ENCODE assay signal across 8 mouse cellular contexts in the genomic region with DNA sequence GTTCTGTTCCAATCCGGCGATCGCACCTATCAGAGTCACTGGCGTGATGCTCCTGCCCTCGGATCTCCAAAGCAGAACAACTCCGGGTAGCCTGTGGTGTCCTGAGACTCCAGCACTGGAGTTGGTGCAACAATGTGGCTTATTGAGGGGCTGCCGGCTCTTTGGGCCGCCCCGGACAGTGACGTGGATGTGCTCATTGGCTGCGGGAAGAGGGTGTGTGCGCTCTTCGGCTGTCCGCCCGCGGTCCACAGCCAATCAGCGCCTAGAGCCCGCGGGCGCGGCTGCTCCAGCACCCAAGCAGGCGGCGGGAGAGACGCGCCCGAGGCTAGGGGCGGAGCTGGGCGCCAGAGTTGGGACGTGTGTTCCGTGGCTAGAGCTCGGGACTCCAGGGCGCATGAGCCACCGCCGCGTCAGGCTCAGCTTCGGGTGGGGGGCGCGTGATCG. TPM values are rescaled to one million over a fixed set of nuclear protein-coding genes. Genes with fewer than 3 reads are reported as not detected.
DNase-seq lines count a peak whose midpoint lies in the region; ATAC-seq lines count a peak whose summit lies in the region.

A gene (minus strand): TSS at position 134 of the 444 bp plus-strand sequence.

- under 1% methylated on average over 39 of the region's 39 CpGs for WGBS in intestine, embryonic 15.5 days

- DNase-seq in adrenal gland, adult 2 months = peak; percentile 95
- peak; percentile 89 for DNase-seq in embryo, embryonic 11.5 days (ENCODE audit: low read depth, low spot score)
- peak; percentile 80 to 89 for DNase-seq in gastrocnemius, postnatal 36 days
- DNase-seq in left cerebral cortex, postnatal 14 days (ENCODE audit: low spot score in 2 of 2) = peak; percentile 82 to 84
- DNase-seq in right cerebral cortex, postnatal 14 days = peak; percentile 77
- peak; percentile 82 for DNase-seq in urinary bladder, postnatal 25 days (ENCODE audit: low spot score)

- no peaks in the 10 kb centered on the region for H3K36me3 ChIP-seq in intestine, embryonic 15.5 days

- peak within 1 kb of the TSS; percentile 93 for H3K4me2 ChIP-seq in intestine, embryonic 15.5 days (replicated peaks)

- H3K4me3 ChIP-seq in intestine, embryonic 15.5 days (replicated peaks) = peak within 1 kb of the TSS; percentile 59

- peak within 1 kb of the TSS; percentile 83 for H3K27ac ChIP-seq in intestine, embryonic 15.5 days

- H3K27me3 ChIP-seq in intestine, embryonic 15.5 days (replicated peaks) = no peaks in the 10 kb centered on the region

- peak; percentile 97 for ATAC-seq in intestine, embryonic 15.5 days
- peak; percentile 96 for ATAC-seq in megakaryocyte-erythroid progenitor cell, adult 5-6 weeks (replicated peaks; ENCODE audit: low FRiP score, low TSS enrichment, poor library complexity, severe bottlenecking)

- H3K9ac ChIP-seq in intestine, embryonic 15.5 days = peak within 1 kb of the TSS; percentile 71

- intact Hi-C loops in gastrocnemius, postnatal 36 days (cut with DNase I) = loop anchor here (5.0 kb wide), 1 partner anchor 33 kb away; no protein-coding TSS in a partner anchor
- intact Hi-C loops in left cerebral cortex, postnatal 14 days (cut with DNase I) = no loop called here

- no peaks in the 10 kb centered on the region for H3K9me3 ChIP-seq in intestine, embryonic 15.5 days

- peaks cover 14% of the 10 kb centered on the region; the same call in 1 of the 2 replicates for H3K4me1 ChIP-seq in intestine, embryonic 15.5 days (replicated peaks)

RNA-seq across cellular contexts. Expression of the gene that starts here (rescaled TPM):
- total RNA-seq in adrenal gland, adult 2 months (2021) = 100 to 1,000 TPM in 1 of 2 experiments, 10 to 100 TPM in 1; 69.1 to 110 TPM
- polyA plus RNA-seq in adrenal gland, adult 2 months (2012; rRNA removed) = 13.3 and 16.8 TPM in 2 replicates
- 100 to 1,000 TPM; 208 to 209 TPM for total RNA-seq in gastrocnemius, postnatal 36 days (2021)
- 18.8 and 22.0 TPM in 2 replicates for polyA plus RNA-seq in intestine, embryonic 15.5 days (2015; fragmentation: Nextera tagmentation; extraction: Ambion mirVana)
- 1 to 10 TPM; 3.7 TPM for total RNA-seq in left cerebral cortex, postnatal 14 days (2021)
- 1.4 and 6.8 TPM in 2 replicates for total RNA-seq in megakaryocyte-erythroid progenitor cell, adult 5-6 weeks (2014; fragmentation: Nextera tagmentation)
- 6.5 and 10.6 TPM in 2 replicates for total RNA-seq in megakaryocyte-erythroid progenitor cell, adult 5-6 weeks (2017)

Comparison
In these comparisons a context has a peak if more than half of its experiments do, and no peak if none do; other contexts are left out.
1. Peak in every context shown above with its lines: DNase-seq, ATAC-seq, H3K4me3 ChIP-seq and H3K27ac ChIP-seq.
2. RNA of the gene that starts here (total RNA-seq): 208 to 209 TPM in gastrocnemius, postnatal 36 days and 69.1 to 110 TPM in adrenal gland, adult 2 months; 1.4 to 10.6 TPM in megakaryocyte-erythroid progenitor cell, adult 5-6 weeks and 3.7 TPM in left cerebral cortex, postnatal 14 days; every median in the first group is over 4 times any median in the second.